Mouse (Mus musculus): ENCODE results near the gene Padi3. TPM values are rescaled to one million over a fixed set of nuclear protein-coding genes. Genes with fewer than 3 reads are reported as not detected.

The Padi3 gene
- polyA plus RNA-seq, 1 experiment, result not detected

GRCm38 (mm10) chr4:140775876-140776275 lies 34.6 kb downstream of the Padi3 start:
- Histone ChIP-seq H3K4me1 (ENCODE audit: control insufficient read depth, insufficient read depth, low read length) (no peaks in the 10 kb centered on the region), H3K27me3 (ENCODE audit: control insufficient read depth, insufficient read depth, low read length) (no peaks in the 10 kb centered on the region), H3K27ac (ENCODE audit: insufficient read depth, low read length) (no peak overlapping the region), H3K4me3 (replicated peaks; ENCODE audit: insufficient read depth, low read depth, low read length) (no peak overlapping the region)
- no peak for DNase-seq
- 90% methylated on average over 10 of the region's 10 CpGs for WGBS
- TF ChIP-seq POLR2A (IDR thresholded peaks at IDR 0.05; ENCODE audit: borderline replicate concordance, insufficient read depth, low read length) (no peak), CTCF (IDR thresholded peaks at IDR 0.05; ENCODE audit: borderline replicate concordance, insufficient read depth, low read depth, low read length) (no peak)

GRCm38 (mm10) chr4:140774893-140775292 lies 35.6 kb downstream of the Padi3 start:
- DNase-seq, result no peak
- WGBS, result 74% methylated on average over 9 of the region's 9 CpGs
- Histone ChIP-seq H3K27ac (ENCODE audit: insufficient read depth, low read length) (no peak overlapping the region), H3K27me3 (ENCODE audit: control insufficient read depth, insufficient read depth, low read length) (no peaks in the 10 kb centered on the region), H3K4me3 (replicated peaks; ENCODE audit: insufficient read depth, low read depth, low read length) (no peak overlapping the region), H3K4me1 (ENCODE audit: control insufficient read depth, insufficient read depth, low read length) (no peaks in the 10 kb centered on the region)
- TF ChIP-seq CTCF (IDR thresholded peaks at IDR 0.05; ENCODE audit: borderline replicate concordance, insufficient read depth, low read depth, low read length) (no peak), POLR2A (IDR thresholded peaks at IDR 0.05; ENCODE audit: borderline replicate concordance, insufficient read depth, low read length) (no peak)

- Histone ChIP-seq H3K27me3 (ENCODE audit: control insufficient read depth, insufficient read depth, low read length) (no peaks in the 10 kb centered on the region), H3K27ac (ENCODE audit: insufficient read depth, low read length) (no peak within 1 kb of the TSS), H3K4me1 (ENCODE audit: control insufficient read depth, insufficient read depth, low read length) (no peaks in the 10 kb centered on the region), H3K4me3 (replicated peaks; ENCODE audit: insufficient read depth, low read depth, low read length) (no peak within 1 kb of the TSS)
- 89% methylated on average over 21 of the region's 21 CpGs for WGBS
- DNase-seq, result no peak
- TF ChIP-seq POLR2A (IDR thresholded peaks at IDR 0.05; ENCODE audit: borderline replicate concordance, insufficient read depth, low read length) (no peak), CTCF (IDR thresholded peaks at IDR 0.05; ENCODE audit: borderline replicate concordance, insufficient read depth, low read depth, low read length) (no peak)
These were observed 36.2 kb downstream of the Padi3 start, which contains the start of gene Padi4 for GRCm38 (mm10) chr4:140774025-140774800. Gene Padi4 (minus strand): TSS chr4:140774236.

- Histone ChIP-seq H3K4me1 (ENCODE audit: control insufficient read depth, insufficient read depth, low read length) (no peaks in the 10 kb centered on the region), H3K4me3 (replicated peaks; ENCODE audit: insufficient read depth, low read depth, low read length) (no peak overlapping the region), H3K27me3 (ENCODE audit: control insufficient read depth, insufficient read depth, low read length) (no peaks in the 10 kb centered on the region), H3K27ac (ENCODE audit: insufficient read depth, low read length) (no peak overlapping the region)
- no peak for TF ChIP-seq POLR2A (IDR thresholded peaks at IDR 0.05; ENCODE audit: borderline replicate concordance, insufficient read depth, low read length)
- no peak for TF ChIP-seq CTCF (IDR thresholded peaks at IDR 0.05; ENCODE audit: borderline replicate concordance, insufficient read depth, low read depth, low read length)
- 47% methylated on average over 4 of the region's 4 CpGs for WGBS
- DNase-seq, result no peak
These were observed 39.4 kb downstream of the Padi3 start for GRCm38 (mm10) chr4:140771091-140771490.

- no peak overlapping the region for H3K4me3 ChIP-seq (replicated peaks; ENCODE audit: insufficient read depth, low read depth, low read length)
- no peaks in the 10 kb centered on the region for H3K4me1 ChIP-seq (ENCODE audit: control insufficient read depth, insufficient read depth, low read length)
- H3K27me3 ChIP-seq (ENCODE audit: control insufficient read depth, insufficient read depth, low read length), result no peaks in the 10 kb centered on the region
- WGBS, result 13% methylated on average over 13 of the region's 13 CpGs
- DNase-seq, result no peak
- no peak overlapping the region for H3K27ac ChIP-seq (ENCODE audit: insufficient read depth, low read length)
- TF ChIP-seq POLR2A (IDR thresholded peaks at IDR 0.05; ENCODE audit: borderline replicate concordance, insufficient read depth, low read length) (no peak), CTCF (IDR thresholded peaks at IDR 0.05; ENCODE audit: borderline replicate concordance, insufficient read depth, low read depth, low read length) (no peak)
These were observed 40.0 kb downstream of the Padi3 start for GRCm38 (mm10) chr4:140770433-140770832.

- H3K27me3 ChIP-seq (ENCODE audit: control insufficient read depth, insufficient read depth, low read length), result no peaks in the 10 kb centered on the region
- DNase-seq, result no peak
- TF ChIP-seq POLR2A (IDR thresholded peaks at IDR 0.05; ENCODE audit: borderline replicate concordance, insufficient read depth, low read length) (no peak), CTCF (IDR thresholded peaks at IDR 0.05; ENCODE audit: borderline replicate concordance, insufficient read depth, low read depth, low read length) (no peak)
- no peak overlapping the region for H3K27ac ChIP-seq (ENCODE audit: insufficient read depth, low read length)
- 78% methylated on average over 5 of the region's 5 CpGs for WGBS
- no peaks in the 10 kb centered on the region for H3K4me1 ChIP-seq (ENCODE audit: control insufficient read depth, insufficient read depth, low read length)
- H3K4me3 ChIP-seq (replicated peaks; ENCODE audit: insufficient read depth, low read depth, low read length), result no peak overlapping the region
These were observed 41.5 kb downstream of the Padi3 start for GRCm38 (mm10) chr4:140768973-140769372.

GRCm38 (mm10) chr4:140765936-140766335 lies 44.5 kb downstream of the Padi3 start:
- no peak overlapping the region for H3K4me3 ChIP-seq (replicated peaks; ENCODE audit: insufficient read depth, low read depth, low read length)
- H3K27me3 ChIP-seq (ENCODE audit: control insufficient read depth, insufficient read depth, low read length), result no peaks in the 10 kb centered on the region
- no peak for DNase-seq
- no peak overlapping the region for H3K27ac ChIP-seq (ENCODE audit: insufficient read depth, low read length)
- WGBS, result 78% methylated on average over 3 of the region's 3 CpGs
- TF ChIP-seq CTCF (IDR thresholded peaks at IDR 0.05; ENCODE audit: borderline replicate concordance, insufficient read depth, low read depth, low read length), result no peak
- no peak for TF ChIP-seq POLR2A (IDR thresholded peaks at IDR 0.05; ENCODE audit: borderline replicate concordance, insufficient read depth, low read length)
- H3K4me1 ChIP-seq (ENCODE audit: control insufficient read depth, insufficient read depth, low read length), result no peaks in the 10 kb centered on the region

- no peaks in the 10 kb centered on the region for H3K27me3 ChIP-seq (ENCODE audit: control insufficient read depth, insufficient read depth, low read length)
- WGBS, result 20% methylated on average over 9 of the region's 9 CpGs
- no peaks in the 10 kb centered on the region for H3K4me1 ChIP-seq (ENCODE audit: control insufficient read depth, insufficient read depth, low read length)
- no peak for TF ChIP-seq POLR2A (IDR thresholded peaks at IDR 0.05; ENCODE audit: borderline replicate concordance, insufficient read depth, low read length)
- peak; percentile 55; the same call in 1 of the 2 replicates for TF ChIP-seq CTCF (IDR thresholded peaks at IDR 0.05; ENCODE audit: borderline replicate concordance, insufficient read depth, low read depth, low read length)
- peak in 1 of 2 experiments; percentile 34 for DNase-seq
- no peak overlapping the region for H3K4me3 ChIP-seq (replicated peaks; ENCODE audit: insufficient read depth, low read depth, low read length)
- H3K27ac ChIP-seq (ENCODE audit: insufficient read depth, low read length), result no peak overlapping the region
These were observed 47.3 kb downstream of the Padi3 start for GRCm38 (mm10) chr4:140763158-140763557.

Measured in cerebellum, adult 2 months (tissue).